Mouse (Mus musculus) stomach, embryonic 14.5 days (tissue): ENCODE measurements around the gene Ybx1. TPM values are rescaled to one million over a fixed set of nuclear protein-coding genes. Genes with fewer than 3 reads are reported as not detected.
"Not testable (repeated sequence)": the region's sequence is repeated elsewhere in the genome, so short reads cannot be mapped to it uniquely, and the experiment has no call there.

Experiments
- ATAC-seq: fragments of 200-750 bp; cut with Nextera tagmentation; 2 replicates; pipeline ENCODE4 v1.8.0; 2017; ENCODE audit warnings: low read depth, moderate TSS enrichment; ENCODE audit not compliant: insufficient number of reproducible peaks, insufficient read depth, low FRiP score
- H3K27ac ChIP-seq: fragments of 300-500 bp; sonication (generic); 2 replicates; pipeline ENCODE4 v1.5.1; 2014; ENCODE audit warnings: mild to moderate bottlenecking, low read length, moderate library complexity, mixed read lengths
- H3K27me3 ChIP-seq: fragments of 300-500 bp; sonication (generic); 2 replicates; pipeline ENCODE4 v1.6.1; 2014; ENCODE audit warnings: low read length, control low read depth, mixed read lengths; ENCODE audit not compliant: control insufficient read depth, insufficient read depth
- H3K36me3 ChIP-seq: fragments of 300-500 bp; sonication (generic); 2 replicates; pipeline ENCODE4 v1.6.1; 2014; ENCODE audit warnings: mild to moderate bottlenecking, control low read depth, low read length, moderate library complexity, mixed read lengths; ENCODE audit not compliant: control insufficient read depth, insufficient read depth
- H3K4me1 ChIP-seq: fragments of 300-500 bp; sonication (generic); 2 replicates; pipeline ENCODE4 v1.6.1; 2014; ENCODE audit warnings: low read length, control low read depth, mixed read lengths; ENCODE audit not compliant: control insufficient read depth, insufficient read depth
- H3K4me2 ChIP-seq: fragments of 300-500 bp; sonication (generic); replicated peaks from 2 replicates; pipeline ENCODE4 v1.6.1; 2014; ENCODE audit warnings: low read depth, low read length, control low read depth
- H3K4me3 ChIP-seq: fragments of 300-500 bp; sonication (generic); 2 replicates; pipeline ENCODE4 v1.5.1; 2014; ENCODE audit warnings: low read depth, low read length, control low read depth
- H3K9ac ChIP-seq: fragments of 300-500 bp; sonication (generic); replicated peaks from 2 replicates; pipeline ENCODE4 v1.6.1; 2014; ENCODE audit warnings: low read depth, mild to moderate bottlenecking, control low read depth, low read length, moderate library complexity, mixed read lengths
- H3K9me3 ChIP-seq: fragments of 300-500 bp; sonication (generic); 2 replicates; pipeline ENCODE4 v1.6.1; 2016; ENCODE audit warnings: low read depth, low read length, control low read depth; ENCODE audit not compliant: control insufficient read depth
- WGBS: fragments of 180-500 bp; shearing (Covaris S2); extraction: QIAGEN DNeasy Blood & Tissue Kit; methylation state at CpG from one replicate; pipeline ENCODE4 v1.1.7; 2014; 5-methylcytosine and 5-hydroxymethylcytosine counted together
- polyA plus RNA-seq: library from polyadenylated mRNA; unstranded; fragments of >200 nt; fragmentation: Nextera tagmentation; extraction: Ambion mirVana; gene quantifications from 2 replicates; pipeline ENCODE4 v1.2.1, GENCODE M21; 2014

Ybx1 gene
- polyA plus RNA-seq, 1 experiment from 2014 or later: 626 TPM

GRCm38 (mm10) chr4:119285336-119285735 lies 9.1 kb downstream of the Ybx1 start:
- Histone ChIP-seq H3K4me3 (no peak overlapping the region), H3K4me2 (no peak overlapping the region), H3K9me3 (no peaks in the 10 kb centered on the region), H3K36me3 (peaks cover 50% of the 10 kb centered on the region), H3K27ac (no peak overlapping the region; the same call in 1 of the 2 replicates), H3K9ac (no peak overlapping the region), H3K4me1 (peaks cover 5% of the 10 kb centered on the region; the same call in 1 of the 2 replicates), H3K27me3 (no peaks in the 10 kb centered on the region)
- 49% methylated on average over 2 of the region's 2 CpGs for WGBS
- peak; percentile 71 for ATAC-seq

DNA sequence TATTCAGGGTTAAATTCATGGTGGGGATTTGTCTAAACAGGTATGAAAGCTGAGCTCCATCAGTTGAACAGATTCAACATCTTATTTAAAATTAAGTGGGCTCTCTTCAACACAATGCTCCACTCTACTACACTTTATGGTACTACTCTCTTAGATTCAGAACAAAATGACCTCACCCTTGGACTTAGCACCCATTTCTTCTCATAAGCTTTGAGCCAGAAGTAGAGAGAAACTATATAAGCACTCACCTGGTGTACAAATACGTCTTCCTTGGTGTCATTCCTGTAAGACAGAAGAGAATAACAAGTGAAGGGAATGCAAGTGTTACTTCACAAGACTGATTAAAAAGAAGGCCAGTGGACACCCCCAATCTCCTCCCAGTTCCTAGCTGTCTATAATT lies 9.5 kb downstream of the Ybx1 start:
- Histone ChIP-seq H3K9ac (no peak overlapping the region), H3K36me3 (peaks cover 50% of the 10 kb centered on the region), H3K4me3 (no peak overlapping the region), H3K9me3 (no peaks in the 10 kb centered on the region), H3K27me3 (no peaks in the 10 kb centered on the region), H3K4me2 (no peak overlapping the region), H3K27ac (no peak overlapping the region), H3K4me1 (peaks cover 5% of the 10 kb centered on the region; the same call in 1 of the 2 replicates)
- WGBS: 83% methylated on average over 1 of the region's 1 CpGs
- ATAC-seq: no peak

- 85% methylated on average over 15 of the region's 15 CpGs for WGBS
- not testable (repeated sequence) for ATAC-seq, H3K4me2 ChIP-seq, H3K27me3 ChIP-seq, H3K9ac ChIP-seq, H3K27ac ChIP-seq, H3K4me3 ChIP-seq, H3K4me1 ChIP-seq, H3K9me3 ChIP-seq
- H3K36me3 ChIP-seq: peaks cover 81% of the 10 kb centered on the region
Measured at GRCm38 (mm10) chr4:119278784-119279183, 15.6 kb downstream of the Ybx1 start.

DNA sequence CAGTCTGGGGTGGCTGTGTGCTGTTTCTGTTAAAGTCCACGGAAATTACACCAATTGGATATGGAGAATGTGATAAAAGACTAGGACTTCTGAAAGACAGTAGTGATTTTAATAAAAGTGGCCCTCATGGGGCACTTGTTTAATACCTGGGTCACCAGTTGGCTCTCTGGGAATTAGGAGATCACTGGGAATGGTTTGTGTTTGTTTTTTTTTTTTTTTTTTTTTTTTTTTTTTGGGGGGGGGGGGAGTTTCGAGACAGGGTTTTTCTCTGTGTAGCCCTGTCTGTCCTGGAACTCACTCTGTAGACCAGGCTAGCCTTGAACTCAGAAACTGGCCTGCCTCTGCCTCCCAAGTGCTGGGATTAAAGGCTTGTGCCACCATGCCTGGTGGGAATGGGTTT lies 18.7 kb downstream of the Ybx1 start:
- WGBS: 72% methylated on average over 1 of the region's 2 CpGs
- no peak for ATAC-seq
- Histone ChIP-seq H3K9me3 (no peaks in the 10 kb centered on the region), H3K9ac (no peak overlapping the region), H3K36me3 (peaks cover 66% of the 10 kb centered on the region), H3K4me2 (no peak overlapping the region), H3K4me1 (no peaks in the 10 kb centered on the region), H3K27me3 (no peaks in the 10 kb centered on the region), H3K4me3 (no peak overlapping the region), H3K27ac (no peak overlapping the region)

DNA sequence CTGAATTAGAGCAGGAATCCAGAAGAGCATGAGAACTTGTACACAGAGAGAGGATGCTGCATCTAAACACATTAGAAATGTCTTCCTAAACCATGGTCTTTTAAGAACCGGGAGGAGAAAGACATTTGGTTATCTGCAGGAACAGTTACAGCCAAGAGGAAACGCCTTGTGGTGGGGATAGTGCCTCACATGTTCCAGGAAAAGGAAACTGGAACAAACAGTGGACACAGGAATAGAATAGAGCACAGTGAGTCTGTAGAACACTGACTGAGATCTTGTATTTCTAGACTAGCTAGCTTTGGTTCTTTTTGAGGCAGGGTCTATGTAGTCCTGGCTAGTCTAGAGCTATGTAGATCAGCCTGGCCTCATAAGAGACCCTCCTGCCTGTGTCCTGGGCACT lies 19.2 kb downstream of the Ybx1 start:
- H3K4me3 ChIP-seq: no peak overlapping the region
- no peaks in the 10 kb centered on the region for H3K27me3 ChIP-seq
- H3K36me3 ChIP-seq: peaks cover 63% of the 10 kb centered on the region
- H3K4me2 ChIP-seq: no peak overlapping the region
- WGBS: 83% methylated on average over 2 of the region's 2 CpGs
- H3K9me3 ChIP-seq: no peaks in the 10 kb centered on the region
- no peak for ATAC-seq
- no peak overlapping the region for H3K9ac ChIP-seq
- no peak overlapping the region for H3K27ac ChIP-seq
- H3K4me1 ChIP-seq: no peaks in the 10 kb centered on the region

- Histone ChIP-seq H3K9me3 (no peaks in the 10 kb centered on the region), H3K9ac (no peak overlapping the region), H3K27me3 (no peaks in the 10 kb centered on the region), H3K4me2 (no peak overlapping the region), H3K36me3 (peaks cover 58% of the 10 kb centered on the region), H3K4me3 (no peak overlapping the region), H3K27ac (no peak overlapping the region), H3K4me1 (no peaks in the 10 kb centered on the region)
- ATAC-seq: no peak
- WGBS: 80% methylated on average over 1 of the region's 1 CpGs
Measured at GRCm38 (mm10) chr4:119274627-119275026, 19.8 kb downstream of the Ybx1 start.

DNA sequence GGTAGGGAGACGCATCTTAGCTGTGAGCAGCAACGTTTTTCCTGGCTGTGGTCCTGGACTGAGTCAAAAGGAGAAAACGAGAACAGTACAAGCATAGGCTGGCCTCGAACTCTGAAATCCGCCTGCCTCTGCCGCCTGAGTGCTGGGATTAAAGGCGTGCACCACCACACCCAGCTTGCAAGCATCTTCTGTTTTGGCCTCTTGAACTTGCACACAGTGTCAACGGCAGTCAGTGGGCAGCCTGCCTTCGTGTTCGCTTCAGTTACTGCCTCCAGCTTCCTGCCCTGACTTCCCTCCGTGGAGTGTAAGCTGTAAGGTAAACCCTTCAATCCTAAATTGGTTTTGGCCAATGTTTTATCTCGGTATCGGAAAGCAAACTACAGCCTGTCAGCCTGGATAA lies 27.8 kb downstream of the Ybx1 start:
- Histone ChIP-seq H3K36me3 (peaks cover 3% of the 10 kb centered on the region; the same call in 1 of the 2 replicates), H3K9ac (no peak overlapping the region), H3K9me3 (no peaks in the 10 kb centered on the region), H3K4me1 (no peaks in the 10 kb centered on the region), H3K27ac (no peak overlapping the region), H3K4me3 (no peak overlapping the region), H3K27me3 (no peaks in the 10 kb centered on the region), H3K4me2 (no peak overlapping the region)
- 70% methylated on average over 13 of the region's 13 CpGs for WGBS
- ATAC-seq: no peak

DNA sequence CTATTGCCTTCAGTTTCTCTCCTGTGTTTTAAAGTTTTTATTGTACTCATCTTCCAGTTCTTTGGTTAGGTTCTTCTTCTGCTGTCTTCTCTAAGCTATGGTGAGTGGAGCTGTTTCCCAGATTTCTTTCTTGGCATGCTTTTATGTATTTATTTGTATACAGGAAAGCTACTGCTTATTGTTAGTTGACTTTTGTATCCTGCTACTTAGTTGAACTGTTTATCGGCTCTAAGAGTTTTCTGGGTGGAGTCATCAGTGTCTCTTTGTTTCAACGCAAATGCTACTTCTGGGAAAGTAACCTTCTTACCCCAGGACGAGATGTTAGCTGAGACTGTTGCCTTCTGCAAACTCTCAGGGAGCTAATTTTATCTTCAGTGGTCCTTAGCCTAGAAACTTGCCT lies 30.9 kb downstream of the Ybx1 start:
- Histone ChIP-seq H3K27ac (no peak overlapping the region), H3K27me3 (no peaks in the 10 kb centered on the region), H3K9ac (no peak overlapping the region), H3K9me3 (no peaks in the 10 kb centered on the region), H3K4me1 (no peaks in the 10 kb centered on the region), H3K36me3 (no peaks in the 10 kb centered on the region), H3K4me3 (no peak overlapping the region), H3K4me2 (no peak overlapping the region)
- 62% methylated on average over 3 of the region's 3 CpGs for WGBS
- ATAC-seq: no peak

DNA sequence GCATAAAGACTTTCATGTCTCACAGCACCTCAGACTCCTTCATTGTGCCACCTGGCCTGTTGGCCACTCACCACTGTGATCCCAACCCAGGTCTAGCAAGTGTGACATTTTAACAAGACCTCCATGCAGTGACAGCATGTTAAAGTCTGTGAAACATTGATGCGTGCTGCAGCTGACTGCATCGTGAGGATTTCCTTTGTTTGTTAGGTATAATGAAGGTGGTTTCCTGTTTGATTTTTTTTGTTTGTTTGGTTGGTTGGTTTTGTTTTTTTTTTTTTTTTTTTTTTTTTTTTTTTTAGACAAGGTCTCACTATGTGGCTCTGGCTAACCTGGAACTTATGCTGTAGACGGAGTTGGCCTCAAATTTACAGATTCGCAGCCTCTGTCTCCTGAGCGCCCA lies 31.9 kb downstream of the Ybx1 start:
- no peaks in the 10 kb centered on the region for H3K9me3 ChIP-seq
- H3K36me3 ChIP-seq: no peaks in the 10 kb centered on the region
- H3K27me3 ChIP-seq: no peaks in the 10 kb centered on the region
- no peak overlapping the region for H3K27ac ChIP-seq
- H3K9ac ChIP-seq: no peak overlapping the region
- no peak overlapping the region for H3K4me2 ChIP-seq
- WGBS: 77% methylated on average over 5 of the region's 5 CpGs
- H3K4me1 ChIP-seq: no peaks in the 10 kb centered on the region
- no peak for ATAC-seq
- H3K4me3 ChIP-seq: no peak overlapping the region
